Mouse (Mus musculus) frontal cortex, adult 2 months (tissue): ENCODE data around the gene Mfsd4a. TPM values are rescaled to one million over a fixed set of nuclear protein-coding genes. Genes with fewer than 3 reads are reported as not detected.
A peak's percentile ranks its signal among the peaks of the same experiment; 100 is the strongest.

Source experiments
- DNase-seq, 2 experiments: peaks; one replicate each; pipeline ENCODE4 v3.0.0; 2022; ENCODE audit warnings: low spot score in 1 of 2; ENCODE audit errors: extremely low spot score in 1 of 2
- polyA plus RNA-seq: library from polyadenylated mRNA; depleted of rRNA; stranded (reverse); fragments of >200 nt; gene quantifications from 2 replicates; pipeline ENCODE4 v1.2.3, GENCODE M21; 2012; rRNA removed

The Mfsd4a gene
- polyA plus RNA-seq, 1 experiment = 53.1 TPM

DNA sequence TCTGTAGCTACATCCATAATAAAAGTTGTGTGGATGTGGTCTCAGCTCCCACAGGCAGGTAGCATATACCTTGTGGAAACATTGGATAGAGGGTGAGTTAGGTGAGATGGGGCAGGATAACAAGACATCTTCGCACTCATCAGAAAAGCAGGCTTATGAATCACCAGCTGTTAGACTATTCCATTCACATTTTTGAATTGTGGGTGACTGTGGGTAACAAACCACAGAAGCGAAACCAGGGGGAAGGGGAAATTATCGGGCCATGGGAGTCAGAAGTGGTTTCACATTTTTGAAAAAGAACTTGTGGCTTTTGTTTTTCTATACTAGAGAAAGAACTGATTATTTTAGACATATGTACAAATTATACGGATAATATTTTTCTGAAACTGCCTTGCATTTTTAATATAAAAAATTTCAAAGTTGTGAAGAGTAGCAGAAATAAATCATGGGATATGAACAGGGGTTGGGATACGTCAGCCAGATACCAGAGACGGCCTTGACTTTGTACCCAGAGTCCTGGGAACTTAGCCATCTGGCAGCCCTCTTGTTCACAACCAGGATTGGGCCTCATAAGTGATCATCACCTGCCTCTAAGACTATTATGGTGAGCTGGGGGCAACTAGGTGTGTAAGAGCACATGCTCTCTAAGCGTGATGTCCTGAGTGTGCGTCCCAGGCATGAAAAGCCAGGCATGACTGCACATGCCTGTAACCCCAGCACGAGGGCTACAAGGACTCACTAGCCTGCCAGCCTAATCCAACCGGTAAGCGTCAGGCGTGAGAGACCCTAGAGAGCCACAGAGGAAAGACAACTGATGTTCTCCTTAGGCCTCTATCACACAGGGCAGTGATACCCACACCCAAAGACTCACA, 74.5 kb downstream of the Mfsd4a start:
- DNase-seq = no peak

DNA sequence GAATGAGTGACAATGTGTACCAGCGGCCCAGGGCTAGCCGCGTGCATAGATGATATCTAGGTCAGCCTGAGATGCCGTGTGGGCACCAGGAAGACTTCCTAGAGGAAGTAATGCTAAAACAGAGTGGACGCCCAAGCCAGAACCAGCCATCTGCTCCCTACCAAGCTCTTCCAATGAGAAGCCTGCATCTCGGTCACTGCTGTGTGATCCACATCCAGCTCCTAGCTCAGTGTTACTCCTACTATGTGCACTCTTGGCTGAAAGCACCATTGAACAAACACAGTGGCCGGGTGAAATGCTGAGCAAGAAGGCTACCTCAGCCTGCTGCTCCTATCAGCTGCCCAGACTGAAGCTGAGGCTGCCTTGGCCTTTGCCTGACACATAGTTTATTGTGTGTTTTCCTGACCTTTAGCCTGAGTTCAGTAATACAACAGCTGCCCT, 75.3 kb downstream of the Mfsd4a start:
- no peak for DNase-seq

GRCm38 (mm10) chr1:131990083-131990760, 77.6 kb downstream of the Mfsd4a start:
- no peak for DNase-seq

- no peak for DNase-seq
Observed at GRCm38 (mm10) chr1:131989476-131989875, 78.4 kb downstream of the Mfsd4a start.

DNA sequence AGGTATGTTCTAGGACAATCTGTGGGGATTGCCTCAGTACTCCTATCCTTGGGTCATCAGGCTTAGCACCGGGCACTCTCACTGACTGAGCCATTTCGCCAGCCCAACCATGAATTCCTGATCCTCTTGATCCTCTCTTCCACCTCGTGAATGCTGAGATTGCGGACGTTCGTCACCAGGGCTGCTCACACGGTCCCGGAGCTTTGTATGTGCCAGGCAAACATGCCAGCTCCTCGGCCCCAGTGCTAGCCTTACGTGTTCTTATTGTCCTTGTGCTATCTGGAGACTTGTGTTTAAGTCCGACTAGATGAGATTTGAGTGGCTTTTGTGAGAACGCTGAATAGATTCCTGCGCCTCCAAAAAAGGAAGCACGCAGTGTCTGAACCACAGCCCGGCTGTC, 80.4 kb downstream of the Mfsd4a start:
- DNase-seq = no peak

GRCm38 (mm10) chr1:131983806-131984205, 84.1 kb downstream of the Mfsd4a start:
- no peak for DNase-seq

- peak; percentile 20 to 92 for DNase-seq
Observed at GRCm38 (mm10) chr1:131982907-131983306, 85.0 kb downstream of the Mfsd4a start.

GRCm38 (mm10) chr1:131981378-131982013, 86.4 kb downstream of the Mfsd4a start:
- peak in 1 of 2 experiments; percentile 85 for DNase-seq

DNA sequence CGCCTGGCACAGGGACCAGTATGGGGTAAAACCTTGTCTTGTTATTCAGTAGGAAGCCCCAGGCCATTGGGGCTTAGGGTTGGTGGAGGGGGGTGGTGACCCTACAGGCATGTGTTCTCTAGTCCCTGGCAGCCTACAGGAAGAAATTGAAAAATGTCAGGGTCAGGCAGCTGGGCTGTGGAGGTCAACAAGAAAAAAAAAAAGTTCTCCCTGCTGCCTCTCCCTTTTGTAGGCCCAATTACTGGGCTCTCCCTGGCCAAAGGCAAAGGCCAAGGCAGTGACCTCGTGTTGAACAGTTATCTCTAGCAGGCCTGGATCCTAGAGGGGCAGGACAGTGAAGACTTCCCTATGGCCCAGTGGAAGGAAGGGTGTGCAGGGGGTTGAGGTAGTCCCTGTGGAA, 87.4 kb downstream of the Mfsd4a start:
- no peak for DNase-seq

- no peak for DNase-seq
Observed at GRCm38 (mm10) chr1:131976886-131977285, 91.0 kb downstream of the Mfsd4a start.

DNA sequence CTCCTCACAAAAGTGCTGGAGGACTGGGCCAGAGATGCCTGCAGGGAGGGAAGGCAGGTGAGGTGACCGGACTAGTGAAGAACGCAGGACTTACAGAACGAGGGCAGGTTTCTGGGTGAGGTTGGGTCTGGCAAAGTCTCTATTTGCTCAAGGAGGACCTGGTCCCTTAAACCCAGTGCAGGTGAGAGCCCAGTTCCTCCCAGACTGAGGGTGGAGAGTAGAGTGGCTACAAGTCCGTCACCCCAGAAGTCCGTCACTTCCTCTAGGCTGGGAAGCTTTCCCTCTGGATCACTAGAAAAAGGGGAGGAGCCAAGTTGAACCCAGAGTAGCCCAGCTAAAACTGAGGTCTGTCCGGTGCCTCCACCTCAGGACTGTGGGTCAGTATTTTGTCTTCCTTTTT, 93.9 kb downstream of the Mfsd4a start:
- no peak for DNase-seq

Other genes with a start within 250 kb of the Mfsd4a start
- gene Slc41a1, start 240.6 kb downstream of the Mfsd4a start, polyA plus RNA-seq = 37.3 and 39.2 TPM in 2 replicates
- 10.2 and 10.6 TPM in 2 replicates for gene Rab29, start 200.8 kb downstream of the Mfsd4a start, polyA plus RNA-seq
- gene Nucks1, start 157.5 kb downstream of the Mfsd4a start, polyA plus RNA-seq = 63.2 and 63.8 TPM in 2 replicates
- 1.4 and 2.0 TPM in 2 replicates for gene Slc45a3, start 105.1 kb downstream of the Mfsd4a start, polyA plus RNA-seq
- 22.7 and 23.2 TPM in 2 replicates for gene Elk4, start 60.5 kb downstream of the Mfsd4a start, polyA plus RNA-seq
- 28.8 and 43.4 TPM in 2 replicates for gene Cdk18, start 71.6 kb upstream of the Mfsd4a start, polyA plus RNA-seq
- 9.6 and 10.7 TPM in 2 replicates for gene Lemd1, start 123.4 kb upstream of the Mfsd4a start, polyA plus RNA-seq
- 6.4 and 6.8 TPM in 2 replicates for gene AC124108.1, start 123.4 kb upstream of the Mfsd4a start, polyA plus RNA-seq
- not detected in 2 replicates for gene Gm10188, start 161.7 kb upstream of the Mfsd4a start, polyA plus RNA-seq
- gene Klhdc8a, start 230.6 kb upstream of the Mfsd4a start, polyA plus RNA-seq = 8.8 and 10.1 TPM in 2 replicates
- 0.84 and 1.0 TPM in 2 replicates for gene Nuak2, start 248.1 kb upstream of the Mfsd4a start, polyA plus RNA-seq